Comparison of ENCODE assay signal across 8 mouse cellular contexts in the genomic region with DNA sequence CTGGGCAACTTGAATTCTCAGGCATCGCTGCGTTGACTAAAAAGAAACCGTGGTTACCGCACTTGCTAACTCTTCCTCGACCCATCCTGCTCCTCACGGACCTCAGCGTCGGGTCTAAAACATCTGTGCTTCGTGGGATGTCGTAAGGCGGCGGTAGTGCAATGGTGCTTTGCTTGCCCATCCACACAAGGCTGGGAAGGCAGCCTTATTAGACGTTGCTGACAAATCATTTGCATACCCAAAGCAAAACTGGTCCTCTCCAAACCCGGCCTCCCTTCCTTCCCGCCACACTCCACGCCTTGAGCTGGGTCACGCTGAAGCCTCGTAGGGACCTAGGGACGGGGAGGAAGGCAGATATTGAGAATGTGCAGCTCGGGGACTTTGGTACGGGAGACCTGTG. TPM values are rescaled to one million over a fixed set of nuclear protein-coding genes. Genes with fewer than 3 reads are reported as not detected.
DNase-seq lines count a peak whose midpoint lies in the region; ATAC-seq and TF ChIP-seq lines count a peak whose summit lies in the region.

No protein-coding gene starts in this region.

- H3K9ac ChIP-seq in heart, embryonic 11.5 days (ENCODE audit: low read depth, low read length), result peak overlapping the region; percentile 68
- peak overlapping the region; percentile 68 for H3K9ac ChIP-seq in embryonic facial prominence, embryonic 13.5 days
- peak overlapping the region; percentile 47 for H3K9ac ChIP-seq in intestine, embryonic 14.5 days (ENCODE audit: low read length)

- peaks cover 11% of the 10 kb centered on the region for H3K4me1 ChIP-seq in heart, embryonic 11.5 days (ENCODE audit: control insufficient read depth, insufficient read depth, low read length)
- peaks cover 37% of the 10 kb centered on the region for H3K4me1 ChIP-seq in E14TG2a.4 (replicated peaks; ENCODE audit: low read depth, low read length)
- H3K4me1 ChIP-seq in embryonic facial prominence, embryonic 13.5 days, result peaks cover 29% of the 10 kb centered on the region
- H3K4me1 ChIP-seq in intestine, embryonic 14.5 days (replicated peaks; ENCODE audit: control insufficient read depth, insufficient read depth, low read length), result peaks cover 27% of the 10 kb centered on the region

- DNase-seq in heart, postnatal 10 days, result no peak
- DNase-seq in intestine, embryonic 14.5 days (ENCODE audit: low spot score), result no peak
- no peak for DNase-seq in cerebellum, adult 9-11 months
- no peak for DNase-seq in thymus, postnatal 4 days

- ATAC-seq in heart, embryonic 11.5 days (replicated peaks; ENCODE audit: insufficient number of reproducible peaks, low FRiP score, low TSS enrichment), result peak; percentile 47
- ATAC-seq in embryonic facial prominence, embryonic 13.5 days (ENCODE audit: insufficient number of reproducible peaks, insufficient read depth, low FRiP score, low TSS enrichment, low read depth), result peak; percentile 27
- ATAC-seq in intestine, embryonic 14.5 days (replicated peaks; ENCODE audit: low FRiP score, low TSS enrichment, low read depth), result peak; percentile 61
- ATAC-seq in megakaryocyte, adult 5-6 weeks (ENCODE audit: poor library complexity, severe bottlenecking), result peak; percentile 51

- TF ChIP-seq CTCF in E14TG2a.4 (conservative IDR thresholded peaks at IDR 0.05; ENCODE audit: low read length), result no peak

- H3K4me2 ChIP-seq in heart, embryonic 11.5 days, result peak overlapping the region; percentile 75
- H3K4me2 ChIP-seq in embryonic facial prominence, embryonic 13.5 days, result peak overlapping the region; percentile 91
- H3K4me2 ChIP-seq in intestine, embryonic 14.5 days (ENCODE audit: low read length), result peak overlapping the region; percentile 95

- peak overlapping the region; percentile 74 for H3K4me3 ChIP-seq in heart, embryonic 11.5 days (ENCODE audit: low read depth, low read length)
- peak overlapping the region; percentile 90 for H3K4me3 ChIP-seq in E14TG2a.4 (replicated peaks; ENCODE audit: low read length)
- peak overlapping the region; percentile 76 for H3K4me3 ChIP-seq in embryonic facial prominence, embryonic 13.5 days
- peak overlapping the region; percentile 67 for H3K4me3 ChIP-seq in intestine, embryonic 14.5 days (ENCODE audit: low read depth, low read length)

- H3K27ac ChIP-seq in heart, embryonic 11.5 days (ENCODE audit: low read depth, low read length), result peak overlapping the region; percentile 78
- peak overlapping the region; percentile 75 for H3K27ac ChIP-seq in embryonic facial prominence, embryonic 13.5 days
- peak overlapping the region; percentile 60 for H3K27ac ChIP-seq in intestine, embryonic 14.5 days (ENCODE audit: low read depth)

- H3K9me3 ChIP-seq in heart, embryonic 11.5 days (replicated peaks; ENCODE audit: control insufficient read depth, low read length), result no peaks in the 10 kb centered on the region
- H3K9me3 ChIP-seq in E14TG2a.4 (ENCODE audit: low read length), result peaks cover under 1% of the 10 kb centered on the region; the same call in 1 of the 2 replicates
- no peaks in the 10 kb centered on the region for H3K9me3 ChIP-seq in embryonic facial prominence, embryonic 13.5 days
- no peaks in the 10 kb centered on the region for H3K9me3 ChIP-seq in intestine, embryonic 14.5 days (ENCODE audit: control insufficient read depth, low read length)

- intact Hi-C loops in heart, postnatal 10 days (cut with DNase I), result loop anchor here (2.0 to 5.0 kb wide), 2 partner anchors 59 to 122 kb away; a partner anchor contains a TSS

- under 1% methylated on average over 21 of the region's 21 CpGs for WGBS in heart, embryonic 11.5 days (ENCODE audit: insufficient replicate concordance)
- 1% methylated on average over 21 of the region's 21 CpGs for WGBS in embryonic facial prominence, embryonic 13.5 days
- under 1% methylated on average over 21 of the region's 21 CpGs for WGBS in intestine, embryonic 14.5 days

- no peaks in the 10 kb centered on the region for H3K36me3 ChIP-seq in heart, embryonic 11.5 days (ENCODE audit: control insufficient read depth, insufficient read depth, low read length)
- H3K36me3 ChIP-seq in E14TG2a.4 (ENCODE audit: insufficient read depth, low read length), result no peaks in the 10 kb centered on the region
- 0 out of 2 replicates have a peak, but pooled peaks cover 9% of the 10 kb centered on the region for H3K36me3 ChIP-seq in embryonic facial prominence, embryonic 13.5 days
- peaks cover 4% of the 10 kb centered on the region; the same call in 1 of the 2 replicates for H3K36me3 ChIP-seq in intestine, embryonic 14.5 days (ENCODE audit: control insufficient read depth, insufficient read depth, low read length)

- H3K27me3 ChIP-seq in heart, embryonic 11.5 days (ENCODE audit: control insufficient read depth, insufficient read depth, low read length), result no peaks in the 10 kb centered on the region
- H3K27me3 ChIP-seq in E14TG2a.4 (ENCODE audit: insufficient read depth, low read length), result peaks cover 4% of the 10 kb centered on the region; the same call in 1 of the 2 replicates
- H3K27me3 ChIP-seq in embryonic facial prominence, embryonic 13.5 days, result no peaks in the 10 kb centered on the region
- no peaks in the 10 kb centered on the region for H3K27me3 ChIP-seq in intestine, embryonic 14.5 days (replicated peaks; ENCODE audit: control insufficient read depth, insufficient read depth, low read length)

RNA-seq across cellular contexts. Expression of a gene that starts 0.6 kb away (rescaled TPM):
- polyA plus RNA-seq in heart, embryonic 11.5 days (2014; fragmentation: Nextera tagmentation; extraction: Ambion mirVana), result 12.0 and 14.1 TPM in 2 replicates
- total RNA-seq in heart, postnatal 10 days (2021), result 10 to 100 TPM; 13.7 to 15.0 TPM
- 16.7 and 19.1 TPM in 2 replicates for polyA plus RNA-seq in embryonic facial prominence, embryonic 13.5 days (2015; fragmentation: Nextera tagmentation; extraction: Ambion mirVana)
- polyA plus RNA-seq in intestine, embryonic 14.5 days (2014; fragmentation: Nextera tagmentation; extraction: Ambion mirVana), result 14.2 and 14.5 TPM in 2 replicates
- total RNA-seq in megakaryocyte, adult 5-6 weeks (2015), result 25.5 and 26.4 TPM in 2 replicates
- 38.9 and 50.1 TPM in 2 replicates for total RNA-seq in megakaryocyte, adult 5-6 weeks (2017)
